Mouse (Mus musculus): ENCODE results near the gene Fasn. TPM values are rescaled to one million over a fixed set of nuclear protein-coding genes. Genes with fewer than 3 reads are reported as not detected.

The Fasn gene
- polyA plus RNA-seq, 1 experiment from 2014 or later, result 11.3 TPM

DNA sequence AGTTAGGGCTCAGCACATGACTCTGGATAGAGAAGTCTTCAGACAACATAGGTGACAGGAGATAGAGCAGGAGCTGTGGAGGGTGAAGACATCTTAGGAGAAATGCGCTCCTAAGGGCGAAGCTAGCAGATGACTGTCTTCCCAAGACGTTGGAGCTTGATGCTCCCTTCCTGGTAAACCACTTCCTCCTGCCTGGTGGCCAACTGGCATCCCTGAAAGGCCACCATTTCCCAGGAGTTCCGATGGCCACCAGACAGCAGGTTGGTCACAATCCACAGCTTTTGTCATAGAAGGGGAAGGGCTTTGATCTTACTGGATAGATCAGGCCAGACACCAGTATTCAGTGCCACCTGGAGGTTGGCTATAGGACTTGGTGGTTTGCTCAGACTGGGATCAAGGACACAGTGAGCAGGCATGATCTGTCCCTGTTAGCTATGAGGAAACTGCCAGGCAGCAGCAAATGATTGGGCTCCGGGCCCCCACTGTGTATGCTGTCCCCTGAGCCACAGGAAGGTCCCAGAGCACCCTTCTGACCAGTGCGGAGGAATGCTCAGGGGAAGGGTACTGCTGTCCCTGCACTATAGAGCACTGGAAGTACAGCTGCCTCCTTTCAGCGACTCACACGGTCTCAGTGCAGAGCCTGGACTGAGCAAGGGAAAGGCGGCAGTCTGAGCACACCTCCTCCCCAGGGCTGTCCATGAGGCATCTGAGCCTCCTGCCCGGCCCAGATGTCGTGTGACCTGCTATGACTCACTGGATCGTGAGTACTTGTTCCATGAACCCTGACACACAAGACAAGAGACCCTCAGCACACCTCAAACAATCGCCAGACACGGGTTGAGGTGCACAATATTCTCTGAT, 62.3 kb downstream of the Fasn start:
- no peaks in the 10 kb centered on the region for H3K36me3 ChIP-seq (ENCODE audit: control insufficient read depth, insufficient read depth)
- no peaks in the 10 kb centered on the region for H3K4me1 ChIP-seq (replicated peaks; ENCODE audit: control insufficient read depth, insufficient read depth, low read length)
- no peak overlapping the region for H3K4me3 ChIP-seq (ENCODE audit: low read depth, low read length)
- H3K27me3 ChIP-seq (replicated peaks; ENCODE audit: control insufficient read depth, insufficient read depth, low read length), result no peaks in the 10 kb centered on the region
- TF ChIP-seq CTCF (IDR thresholded peaks at IDR 0.05; ENCODE audit: low read depth), result peak; percentile 46
- ATAC-seq, result peak; percentile 90
- peak overlapping the region; percentile 22; the same call in 1 of the 2 replicates for H3K9ac ChIP-seq (ENCODE audit: low read depth, low read length)
- H3K9me3 ChIP-seq (ENCODE audit: control insufficient read depth), result peaks cover 3% of the 10 kb centered on the region; the same call in 1 of the 2 replicates
- WGBS, result 50% methylated on average over 14 of the region's 14 CpGs
- peak overlapping the region; percentile 92 for H3K27ac ChIP-seq (ENCODE audit: low read depth, low read length)
- H3K4me2 ChIP-seq (replicated peaks; ENCODE audit: low read depth), result peak overlapping the region; percentile 49

DNA sequence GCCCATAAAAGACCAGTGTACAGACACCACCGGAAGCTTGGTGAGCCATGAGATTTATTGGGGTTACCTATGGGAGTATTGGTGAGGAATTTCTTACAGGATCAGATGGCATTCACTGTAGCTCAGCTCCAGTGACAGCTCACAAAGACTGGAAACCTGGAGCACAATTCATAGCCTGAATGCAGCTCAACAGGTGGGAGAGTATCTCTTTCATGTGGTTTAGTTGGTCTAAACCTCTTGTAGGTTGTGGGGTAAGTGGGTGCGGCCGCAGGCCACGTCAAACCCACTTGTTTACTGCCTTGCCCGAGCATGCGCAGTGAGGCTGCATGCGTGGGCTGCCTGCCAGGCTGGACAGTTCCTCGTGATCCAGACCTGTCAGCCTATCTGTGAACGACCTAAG, 64.1 kb downstream of the Fasn start:
- no peak for TF ChIP-seq CTCF (IDR thresholded peaks at IDR 0.05; ENCODE audit: low read depth)

More for the DNA sequence above, 64.1 kb downstream of the Fasn start:
- Histone ChIP-seq H3K36me3 (ENCODE audit: control insufficient read depth, insufficient read depth) (no peaks in the 10 kb centered on the region), H3K27me3 (replicated peaks; ENCODE audit: control insufficient read depth, insufficient read depth, low read length) (no peaks in the 10 kb centered on the region), H3K9me3 (ENCODE audit: control insufficient read depth) (peaks cover 3% of the 10 kb centered on the region; the same call in 1 of the 2 replicates), H3K27ac (ENCODE audit: low read depth, low read length) (no peak overlapping the region), H3K9ac (ENCODE audit: low read depth, low read length) (no peak overlapping the region), H3K4me1 (replicated peaks; ENCODE audit: control insufficient read depth, insufficient read depth, low read length) (no peaks in the 10 kb centered on the region), H3K4me3 (ENCODE audit: low read depth, low read length) (no peak overlapping the region), H3K4me2 (replicated peaks; ENCODE audit: low read depth) (no peak overlapping the region)
- 82% methylated on average over 9 of the region's 9 CpGs for WGBS
- no peak for ATAC-seq

Other genes with a start within 250 kb of the Fasn start
- 474 and 493 TPM in 2 replicates for gene Arhgdia, start 242.9 kb downstream of the Fasn start, polyA plus RNA-seq (2015; fragmentation: Nextera tagmentation; extraction: Ambion mirVana)
- gene Alyref, start 226.2 kb downstream of the Fasn start, polyA plus RNA-seq (2015; fragmentation: Nextera tagmentation; extraction: Ambion mirVana), result 209 and 226 TPM in 2 replicates
- 107 and 108 TPM in 2 replicates for gene Anapc11, start 226.1 kb downstream of the Fasn start, polyA plus RNA-seq (2015; fragmentation: Nextera tagmentation; extraction: Ambion mirVana)
- gene Npb, start 216.1 kb downstream of the Fasn start, polyA plus RNA-seq (2015; fragmentation: Nextera tagmentation; extraction: Ambion mirVana), result 3.4 and 3.5 TPM in 2 replicates
- gene Pcyt2, start 206.6 kb downstream of the Fasn start, polyA plus RNA-seq (2015; fragmentation: Nextera tagmentation; extraction: Ambion mirVana), result 320 and 378 TPM in 2 replicates
- gene Sirt7, start 199.3 kb downstream of the Fasn start, polyA plus RNA-seq (2015; fragmentation: Nextera tagmentation; extraction: Ambion mirVana), result 73.1 and 77.7 TPM in 2 replicates
- 40.2 and 49.1 TPM in 2 replicates for gene Mafg, start 190.9 kb downstream of the Fasn start, polyA plus RNA-seq (2015; fragmentation: Nextera tagmentation; extraction: Ambion mirVana)
- 5.3 and 6.5 TPM in 2 replicates for gene Pycr1, start 180.8 kb downstream of the Fasn start, polyA plus RNA-seq (2015; fragmentation: Nextera tagmentation; extraction: Ambion mirVana)
- not detected in 2 replicates for gene Myadml2, start 176.4 kb downstream of the Fasn start, polyA plus RNA-seq (2015; fragmentation: Nextera tagmentation; extraction: Ambion mirVana)
- 0.39 and 0.68 TPM in 2 replicates for gene Notum, start 163.4 kb downstream of the Fasn start, polyA plus RNA-seq (2015; fragmentation: Nextera tagmentation; extraction: Ambion mirVana)
- 105 and 106 TPM in 2 replicates for gene Aspscr1, start 151.6 kb downstream of the Fasn start, polyA plus RNA-seq (2015; fragmentation: Nextera tagmentation; extraction: Ambion mirVana)
- gene Cenpx, start 110.8 kb downstream of the Fasn start, polyA plus RNA-seq (2015; fragmentation: Nextera tagmentation; extraction: Ambion mirVana), result 127 and 131 TPM in 2 replicates
- gene Lrrc45, start 110.6 kb downstream of the Fasn start, polyA plus RNA-seq (2015; fragmentation: Nextera tagmentation; extraction: Ambion mirVana), result 13.5 and 14.5 TPM in 2 replicates
- 9.0 TPM in 2 replicates for gene Rac3, start 103.1 kb downstream of the Fasn start, polyA plus RNA-seq (2015; fragmentation: Nextera tagmentation; extraction: Ambion mirVana)
- 81.1 and 88.6 TPM in 2 replicates for gene Dcxr, start 97.3 kb downstream of the Fasn start, polyA plus RNA-seq (2015; fragmentation: Nextera tagmentation; extraction: Ambion mirVana)
- 1.2 and 1.6 TPM in 2 replicates for gene Cbr2, start 92.4 kb downstream of the Fasn start, polyA plus RNA-seq (2015; fragmentation: Nextera tagmentation; extraction: Ambion mirVana)
- gene Hmga1b, start 61.8 kb downstream of the Fasn start, polyA plus RNA-seq (2015; fragmentation: Nextera tagmentation; extraction: Ambion mirVana), result 10.8 and 12.2 TPM in 2 replicates
- 22.8 and 23.7 TPM in 2 replicates for gene Rfng, start 40.3 kb downstream of the Fasn start, polyA plus RNA-seq (2015; fragmentation: Nextera tagmentation; extraction: Ambion mirVana)
- 70.9 and 74.8 TPM in 2 replicates for gene Gps1, start 40.3 kb downstream of the Fasn start, polyA plus RNA-seq (2015; fragmentation: Nextera tagmentation; extraction: Ambion mirVana)
- gene Dus1l, start 28.1 kb downstream of the Fasn start, polyA plus RNA-seq (2015; fragmentation: Nextera tagmentation; extraction: Ambion mirVana), result 45.5 and 48.5 TPM in 2 replicates
- gene Ccdc57, start 108.3 kb upstream of the Fasn start, polyA plus RNA-seq (2015; fragmentation: Nextera tagmentation; extraction: Ambion mirVana), result 1.1 and 1.3 TPM in 2 replicates
- gene Slc16a3, start 123.9 kb upstream of the Fasn start, polyA plus RNA-seq (2015; fragmentation: Nextera tagmentation; extraction: Ambion mirVana), result 7.2 and 8.0 TPM in 2 replicates
- gene Csnk1d, start 166.8 kb upstream of the Fasn start, polyA plus RNA-seq (2015; fragmentation: Nextera tagmentation; extraction: Ambion mirVana), result 62.0 and 65.6 TPM in 2 replicates
- gene Cd7, start 214.9 kb upstream of the Fasn start, polyA plus RNA-seq (2015; fragmentation: Nextera tagmentation; extraction: Ambion mirVana), result 2.2 and 2.3 TPM in 2 replicates
- gene Sectm1b, start 239.0 kb upstream of the Fasn start, polyA plus RNA-seq (2015; fragmentation: Nextera tagmentation; extraction: Ambion mirVana), result 159 and 166 TPM in 2 replicates